Mouse (Mus musculus): ENCODE results near the gene Dclre1a. TPM values are rescaled to one million over a fixed set of nuclear protein-coding genes. Genes with fewer than 3 reads are reported as not detected.

Dclre1a gene
- polyA plus RNA-seq, 1 experiment from 2014 or later, result 23.1 TPM

GRCm38 (mm10) chr19:56571913-56572312, 23.9 kb upstream of the Dclre1a start:
- no peak for ATAC-seq (ENCODE audit: insufficient number of reproducible peaks, insufficient read depth, low FRiP score, low TSS enrichment, low read depth)
- Histone ChIP-seq H3K36me3 (peaks cover 38% of the 10 kb centered on the region), H3K4me1 (replicated peaks) (no peaks in the 10 kb centered on the region), H3K4me2 (no peak overlapping the region), H3K27ac (no peak overlapping the region), H3K9me3 (no peaks in the 10 kb centered on the region), H3K27me3 (no peaks in the 10 kb centered on the region), H3K4me3 (replicated peaks) (no peak overlapping the region), H3K9ac (replicated peaks) (no peak overlapping the region)
- 96% methylated on average over 5 of the region's 5 CpGs for WGBS

GRCm38 (mm10) chr19:56571234-56571633, 23.2 kb upstream of the Dclre1a start:
- no peaks in the 10 kb centered on the region for H3K27me3 ChIP-seq
- no peak overlapping the region for H3K4me3 ChIP-seq (replicated peaks)
- no peak overlapping the region for H3K9ac ChIP-seq (replicated peaks)
- no peak overlapping the region for H3K27ac ChIP-seq
- H3K4me1 ChIP-seq (replicated peaks), result no peaks in the 10 kb centered on the region
- H3K9me3 ChIP-seq, result no peaks in the 10 kb centered on the region
- no peak for ATAC-seq (ENCODE audit: insufficient number of reproducible peaks, insufficient read depth, low FRiP score, low TSS enrichment, low read depth)
- H3K36me3 ChIP-seq, result peaks cover 36% of the 10 kb centered on the region
- no peak overlapping the region for H3K4me2 ChIP-seq
- WGBS, result 95% methylated on average over 2 of the region's 2 CpGs

- 92% methylated on average over 8 of the region's 8 CpGs for WGBS
- no peak overlapping the region for H3K4me2 ChIP-seq
- no peaks in the 10 kb centered on the region for H3K4me1 ChIP-seq (replicated peaks)
- H3K27me3 ChIP-seq, result no peaks in the 10 kb centered on the region
- H3K9ac ChIP-seq (replicated peaks), result no peak overlapping the region
- no peak overlapping the region for H3K4me3 ChIP-seq (replicated peaks)
- no peak for ATAC-seq (ENCODE audit: insufficient number of reproducible peaks, insufficient read depth, low FRiP score, low TSS enrichment, low read depth)
- H3K36me3 ChIP-seq, result peaks cover 33% of the 10 kb centered on the region
- no peak overlapping the region for H3K27ac ChIP-seq
- no peaks in the 10 kb centered on the region for H3K9me3 ChIP-seq
Measured at GRCm38 (mm10) chr19:56570781-56571180, 22.8 kb upstream of the Dclre1a start.

- no peak overlapping the region for H3K4me2 ChIP-seq
- H3K36me3 ChIP-seq, result peaks cover 24% of the 10 kb centered on the region
- no peaks in the 10 kb centered on the region for H3K9me3 ChIP-seq
- no peak overlapping the region for H3K9ac ChIP-seq (replicated peaks)
- no peak overlapping the region for H3K4me3 ChIP-seq (replicated peaks)
- ATAC-seq (ENCODE audit: insufficient number of reproducible peaks, insufficient read depth, low FRiP score, low TSS enrichment, low read depth), result no peak
- WGBS, result 84% methylated on average over 6 of the region's 6 CpGs
- H3K27me3 ChIP-seq, result no peaks in the 10 kb centered on the region
- H3K4me1 ChIP-seq (replicated peaks), result no peaks in the 10 kb centered on the region
- H3K27ac ChIP-seq, result no peak overlapping the region
Measured at GRCm38 (mm10) chr19:56566940-56567339, 18.9 kb upstream of the Dclre1a start.

GRCm38 (mm10) chr19:56566041-56566440, 18.0 kb upstream of the Dclre1a start:
- Histone ChIP-seq H3K9ac (replicated peaks) (no peak overlapping the region), H3K27me3 (no peaks in the 10 kb centered on the region), H3K9me3 (no peaks in the 10 kb centered on the region), H3K4me3 (replicated peaks) (no peak overlapping the region), H3K4me2 (no peak overlapping the region), H3K36me3 (peaks cover 22% of the 10 kb centered on the region), H3K4me1 (replicated peaks) (no peaks in the 10 kb centered on the region), H3K27ac (no peak overlapping the region)
- 87% methylated on average over 4 of the region's 4 CpGs for WGBS
- no peak for ATAC-seq (ENCODE audit: insufficient number of reproducible peaks, insufficient read depth, low FRiP score, low TSS enrichment, low read depth)

GRCm38 (mm10) chr19:56565358-56565757, 17.3 kb upstream of the Dclre1a start:
- Histone ChIP-seq H3K4me3 (replicated peaks) (no peak overlapping the region), H3K27me3 (no peaks in the 10 kb centered on the region), H3K4me2 (no peak overlapping the region), H3K9ac (replicated peaks) (no peak overlapping the region), H3K36me3 (peaks cover 18% of the 10 kb centered on the region; the same call in 1 of the 2 replicates), H3K4me1 (replicated peaks) (no peaks in the 10 kb centered on the region), H3K9me3 (no peaks in the 10 kb centered on the region), H3K27ac (no peak overlapping the region)
- ATAC-seq (ENCODE audit: insufficient number of reproducible peaks, insufficient read depth, low FRiP score, low TSS enrichment, low read depth), result no peak
- 65% methylated on average over 6 of the region's 6 CpGs for WGBS

GRCm38 (mm10) chr19:56563469-56563868, 15.4 kb upstream of the Dclre1a start:
- H3K9ac ChIP-seq (replicated peaks), result no peak overlapping the region
- H3K9me3 ChIP-seq, result no peaks in the 10 kb centered on the region
- H3K27me3 ChIP-seq, result no peaks in the 10 kb centered on the region
- 94% methylated on average over 3 of the region's 3 CpGs for WGBS
- no peak overlapping the region for H3K4me3 ChIP-seq (replicated peaks)
- no peak overlapping the region for H3K4me2 ChIP-seq
- ATAC-seq (ENCODE audit: insufficient number of reproducible peaks, insufficient read depth, low FRiP score, low TSS enrichment, low read depth), result no peak
- H3K36me3 ChIP-seq, result peaks cover 32% of the 10 kb centered on the region
- H3K4me1 ChIP-seq (replicated peaks), result no peaks in the 10 kb centered on the region
- no peak overlapping the region for H3K27ac ChIP-seq

GRCm38 (mm10) chr19:56562433-56563138, 14.6 kb upstream of the Dclre1a start:
- 93% methylated on average over 9 of the region's 9 CpGs for WGBS
- ATAC-seq (ENCODE audit: insufficient number of reproducible peaks, insufficient read depth, low FRiP score, low TSS enrichment, low read depth), result no peak
- no peaks in the 10 kb centered on the region for H3K4me1 ChIP-seq (replicated peaks)
- H3K9ac ChIP-seq (replicated peaks), result no peak overlapping the region
- H3K4me3 ChIP-seq (replicated peaks), result no peak overlapping the region
- H3K9me3 ChIP-seq, result no peaks in the 10 kb centered on the region
- peaks cover 39% of the 10 kb centered on the region for H3K36me3 ChIP-seq
- H3K27ac ChIP-seq, result no peak overlapping the region
- H3K27me3 ChIP-seq, result no peaks in the 10 kb centered on the region
- no peak overlapping the region for H3K4me2 ChIP-seq

GRCm38 (mm10) chr19:56555972-56556371, 8.0 kb upstream of the Dclre1a start:
- Histone ChIP-seq H3K27ac (0 out of 2 replicates have a peak overlapping the region, but pooled peaks have one; percentile 23), H3K9me3 (0 out of 2 replicates have a peak, but pooled peaks cover 6% of the 10 kb centered on the region), H3K4me3 (replicated peaks) (no peak overlapping the region), H3K4me1 (replicated peaks) (peaks cover 7% of the 10 kb centered on the region; the same call in 1 of the 2 replicates), H3K4me2 (no peak overlapping the region), H3K36me3 (peaks cover 65% of the 10 kb centered on the region), H3K9ac (replicated peaks) (no peak overlapping the region), H3K27me3 (no peaks in the 10 kb centered on the region)
- 92% methylated on average over 5 of the region's 5 CpGs for WGBS
- ATAC-seq (ENCODE audit: insufficient number of reproducible peaks, insufficient read depth, low FRiP score, low TSS enrichment, low read depth), result no peak

GRCm38 (mm10) chr19:56553177-56553576, 5.2 kb upstream of the Dclre1a start:
- Histone ChIP-seq H3K4me1 (replicated peaks) (peaks cover 17% of the 10 kb centered on the region), H3K27ac (no peak overlapping the region), H3K4me3 (replicated peaks) (no peak overlapping the region), H3K9ac (replicated peaks) (no peak overlapping the region), H3K9me3 (0 out of 2 replicates have a peak, but pooled peaks cover 6% of the 10 kb centered on the region), H3K27me3 (no peaks in the 10 kb centered on the region), H3K4me2 (no peak overlapping the region), H3K36me3 (peaks cover 47% of the 10 kb centered on the region)
- no peak for ATAC-seq (ENCODE audit: insufficient number of reproducible peaks, insufficient read depth, low FRiP score, low TSS enrichment, low read depth)
- 94% methylated on average over 3 of the region's 3 CpGs for WGBS

- Histone ChIP-seq H3K9me3 (no peaks in the 10 kb centered on the region), H3K4me3 (replicated peaks) (peak overlapping the region; percentile 89), H3K27me3 (no peaks in the 10 kb centered on the region), H3K4me1 (replicated peaks) (peaks cover 13% of the 10 kb centered on the region), H3K4me2 (peak overlapping the region; percentile 76), H3K27ac (peak overlapping the region; percentile 99), H3K9ac (replicated peaks) (peak overlapping the region; percentile 93), H3K36me3 (peaks cover 32% of the 10 kb centered on the region)
- 21% methylated on average over 18 of the region's 18 CpGs for WGBS
- peak; percentile 45; the same call in 1 of the 2 replicates for ATAC-seq (ENCODE audit: insufficient number of reproducible peaks, insufficient read depth, low FRiP score, low TSS enrichment, low read depth)
Measured at GRCm38 (mm10) chr19:56549033-56549680, 1.1 kb upstream of the Dclre1a start.
